Comparison of ENCODE assay signal across 22 mouse cellular contexts in genomic region chr7:145139576-145139975, GRCm38 (mm10).
"Had no signal": no experiment of that assay in that cellular context is flagged by ENCODE, and none has a peak within 500 bp of the region (broad histone marks: within the 10 kb centered on the region; RNA-seq: fewer than 3 reads in every experiment).

No protein-coding gene starts in this region.

- H3K36me3 ChIP-seq: heart, embryonic 10.5 days; heart, embryonic 12.5 days; hindbrain, embryonic 10.5 days; hindbrain, embryonic 12.5 days; intestine, embryonic 15.5 days; limb, embryonic 10.5 days; limb, embryonic 12.5 days had no signal

- H3K27ac ChIP-seq: gastrocnemius, adult 2 months; heart, embryonic 10.5 days; hindbrain, embryonic 10.5 days; hindbrain, embryonic 12.5 days; hindbrain, embryonic 14.5 days; intestine, embryonic 15.5 days; layer of hippocampus, adult 2 months; left cerebral cortex, adult 2 months; limb, embryonic 10.5 days; limb, embryonic 12.5 days; liver, embryonic 14.5 days had no signal

- H3K4me1 ChIP-seq: heart, embryonic 12.5 days had no signal

- H3K4me3 ChIP-seq: gastrocnemius, adult 2 months; heart, embryonic 10.5 days; heart, embryonic 12.5 days; hindbrain, embryonic 10.5 days; hindbrain, embryonic 12.5 days; intestine, embryonic 15.5 days; layer of hippocampus, adult 2 months; left cerebral cortex, adult 2 months; limb, embryonic 10.5 days; limb, embryonic 12.5 days had no signal

- H3K27me3 ChIP-seq: hindbrain, embryonic 12.5 days; intestine, embryonic 15.5 days; limb, embryonic 12.5 days had no signal

- H3K9ac ChIP-seq: heart, embryonic 12.5 days; hindbrain, embryonic 12.5 days; hindbrain, embryonic 14.5 days; intestine, embryonic 15.5 days; limb, embryonic 12.5 days; liver, embryonic 14.5 days had no signal

- DNase-seq: gastrocnemius, adult 2 months; gastrocnemius, postnatal 10 days; gastrocnemius, postnatal 25 days; heart, postnatal 10 days; heart, postnatal 4 days; kidney, adult 18-20 months; kidney, adult 8-10 months; kidney, postnatal 10 days; kidney, postnatal 25 days; kidney, postnatal 4 days; liver had no signal

- H3K9me3 ChIP-seq: intestine, embryonic 15.5 days; limb, embryonic 10.5 days had no signal
